Mouse (Mus musculus): ENCODE measurements around the gene Prkn. TPM values are rescaled to one million over a fixed set of nuclear protein-coding genes. Genes with fewer than 3 reads are reported as not detected.

Gene Prkn
- polyA plus RNA-seq, 1 experiment from 2014 or later = 1.5 TPM

GRCm38 (mm10) chr17:11086492-11086891 is 246.3 kb downstream of the Prkn start:
- 17% methylated on average over 1 of the region's 1 CpGs for WGBS
- no peak overlapping the region for H3K4me3 ChIP-seq (replicated peaks)
- no peak overlapping the region for H3K4me2 ChIP-seq
- H3K27ac ChIP-seq = no peak overlapping the region
- no peak overlapping the region for H3K9ac ChIP-seq (replicated peaks)
- H3K27me3 ChIP-seq = no peaks in the 10 kb centered on the region
- no peaks in the 10 kb centered on the region for H3K9me3 ChIP-seq
- peaks cover 18% of the 10 kb centered on the region for H3K4me1 ChIP-seq (replicated peaks)
- H3K36me3 ChIP-seq = no peaks in the 10 kb centered on the region
- no peak for ATAC-seq (ENCODE audit: insufficient number of reproducible peaks, insufficient read depth, low FRiP score, low TSS enrichment, low read depth)

GRCm38 (mm10) chr17:11087088-11087487 is 246.9 kb downstream of the Prkn start:
- H3K27me3 ChIP-seq = no peaks in the 10 kb centered on the region
- H3K27ac ChIP-seq = no peak overlapping the region
- WGBS = 27% methylated on average over 5 of the region's 5 CpGs
- no peaks in the 10 kb centered on the region for H3K36me3 ChIP-seq
- ATAC-seq (ENCODE audit: insufficient number of reproducible peaks, insufficient read depth, low FRiP score, low TSS enrichment, low read depth) = 0 out of 2 replicates have a peak, but pooled peaks have one; percentile 37
- no peak overlapping the region for H3K9ac ChIP-seq (replicated peaks)
- H3K4me2 ChIP-seq = no peak overlapping the region
- peaks cover 18% of the 10 kb centered on the region for H3K4me1 ChIP-seq (replicated peaks)
- H3K4me3 ChIP-seq (replicated peaks) = no peak overlapping the region
- H3K9me3 ChIP-seq = no peaks in the 10 kb centered on the region

- ATAC-seq (ENCODE audit: insufficient number of reproducible peaks, insufficient read depth, low FRiP score, low TSS enrichment, low read depth) = no peak
- Histone ChIP-seq H3K4me1 (replicated peaks) (peaks cover 22% of the 10 kb centered on the region), H3K27ac (peak overlapping the region; percentile 66), H3K27me3 (no peaks in the 10 kb centered on the region), H3K9me3 (no peaks in the 10 kb centered on the region), H3K36me3 (no peaks in the 10 kb centered on the region), H3K4me3 (replicated peaks) (no peak overlapping the region), H3K9ac (replicated peaks) (no peak overlapping the region), H3K4me2 (peak overlapping the region; percentile 15)
- 13% methylated on average over 8 of the region's 8 CpGs for WGBS
Measured at GRCm38 (mm10) chr17:11087823-11088222, 247.6 kb downstream of the Prkn start.

- Histone ChIP-seq H3K36me3 (no peaks in the 10 kb centered on the region), H3K4me2 (no peak overlapping the region), H3K27me3 (no peaks in the 10 kb centered on the region), H3K4me3 (replicated peaks) (no peak overlapping the region), H3K27ac (no peak overlapping the region), H3K9ac (replicated peaks) (no peak overlapping the region), H3K9me3 (no peaks in the 10 kb centered on the region), H3K4me1 (replicated peaks) (peaks cover 28% of the 10 kb centered on the region)
- 87% methylated on average over 6 of the region's 6 CpGs for WGBS
- ATAC-seq (ENCODE audit: insufficient number of reproducible peaks, insufficient read depth, low FRiP score, low TSS enrichment, low read depth) = no peak
Measured at GRCm38 (mm10) chr17:11089361-11089760, 249.2 kb downstream of the Prkn start.

GRCm38 (mm10) chr17:11092900-11093299 is 252.7 kb downstream of the Prkn start:
- H3K4me2 ChIP-seq = no peak overlapping the region
- H3K9me3 ChIP-seq = no peaks in the 10 kb centered on the region
- H3K9ac ChIP-seq (replicated peaks) = no peak overlapping the region
- H3K4me3 ChIP-seq (replicated peaks) = no peak overlapping the region
- no peaks in the 10 kb centered on the region for H3K36me3 ChIP-seq
- H3K27ac ChIP-seq = peak overlapping the region; percentile 53; the same call in 1 of the 2 replicates
- no peaks in the 10 kb centered on the region for H3K27me3 ChIP-seq
- peaks cover 12% of the 10 kb centered on the region for H3K4me1 ChIP-seq (replicated peaks)
- WGBS = 25% methylated on average over 6 of the region's 6 CpGs
- peak; percentile 79 for ATAC-seq (ENCODE audit: insufficient number of reproducible peaks, insufficient read depth, low FRiP score, low TSS enrichment, low read depth)

- Histone ChIP-seq H3K4me2 (no peak overlapping the region), H3K9ac (replicated peaks) (no peak overlapping the region), H3K27me3 (no peaks in the 10 kb centered on the region), H3K36me3 (no peaks in the 10 kb centered on the region), H3K4me3 (replicated peaks) (no peak overlapping the region), H3K9me3 (no peaks in the 10 kb centered on the region), H3K27ac (peak overlapping the region; percentile 53; the same call in 1 of the 2 replicates), H3K4me1 (replicated peaks) (peaks cover 10% of the 10 kb centered on the region)
- WGBS = 41% methylated on average over 3 of the region's 3 CpGs
- no peak for ATAC-seq (ENCODE audit: insufficient number of reproducible peaks, insufficient read depth, low FRiP score, low TSS enrichment, low read depth)
Measured at GRCm38 (mm10) chr17:11093321-11093720, 253.1 kb downstream of the Prkn start.

- Histone ChIP-seq H3K27ac (no peak overlapping the region), H3K9me3 (no peaks in the 10 kb centered on the region; the same call in 1 of the 2 replicates), H3K4me2 (no peak overlapping the region), H3K27me3 (no peaks in the 10 kb centered on the region), H3K9ac (replicated peaks) (no peak overlapping the region), H3K36me3 (no peaks in the 10 kb centered on the region), H3K4me3 (replicated peaks) (no peak overlapping the region), H3K4me1 (replicated peaks) (no peaks in the 10 kb centered on the region)
- whole genome bisulfite sequencing = 82% methylated on average over 3 of the region's 3 CpGs
- no peak for ATAC-seq (ENCODE audit: insufficient number of reproducible peaks, insufficient read depth, low FRiP score, low TSS enrichment, low read depth)
Measured at GRCm38 (mm10) chr17:11107007-11107406, 266.8 kb downstream of the Prkn start.

- no peak for ATAC-seq (ENCODE audit: insufficient number of reproducible peaks, insufficient read depth, low FRiP score, low TSS enrichment, low read depth)
- H3K27me3 ChIP-seq = no peaks in the 10 kb centered on the region
- no peaks in the 10 kb centered on the region for H3K36me3 ChIP-seq
- H3K4me3 ChIP-seq (replicated peaks) = no peak overlapping the region
- H3K4me1 ChIP-seq (replicated peaks) = no peaks in the 10 kb centered on the region
- 54% methylated on average over 2 of the region's 2 CpGs for WGBS
- H3K9ac ChIP-seq (replicated peaks) = no peak overlapping the region
- H3K9me3 ChIP-seq = no peaks in the 10 kb centered on the region; the same call in 1 of the 2 replicates
- no peak overlapping the region for H3K4me2 ChIP-seq
- H3K27ac ChIP-seq = no peak overlapping the region
Measured at GRCm38 (mm10) chr17:11107916-11108315, 267.7 kb downstream of the Prkn start.

- Histone ChIP-seq H3K27ac (no peak overlapping the region), H3K9me3 (no peaks in the 10 kb centered on the region), H3K9ac (replicated peaks) (no peak overlapping the region), H3K4me2 (no peak overlapping the region), H3K27me3 (no peaks in the 10 kb centered on the region), H3K4me3 (replicated peaks) (no peak overlapping the region), H3K4me1 (replicated peaks) (no peaks in the 10 kb centered on the region), H3K36me3 (no peaks in the 10 kb centered on the region)
- ATAC-seq (ENCODE audit: insufficient number of reproducible peaks, insufficient read depth, low FRiP score, low TSS enrichment, low read depth) = no peak
- 83% methylated on average over 10 of the region's 10 CpGs for whole genome bisulfite sequencing
Measured at GRCm38 (mm10) chr17:11117508-11117907, 277.3 kb downstream of the Prkn start.

- Histone ChIP-seq H3K4me2 (no peak overlapping the region), H3K27ac (no peak overlapping the region), H3K9me3 (no peaks in the 10 kb centered on the region), H3K4me1 (replicated peaks) (no peaks in the 10 kb centered on the region), H3K4me3 (replicated peaks) (no peak overlapping the region), H3K27me3 (no peaks in the 10 kb centered on the region), H3K9ac (replicated peaks) (no peak overlapping the region), H3K36me3 (no peaks in the 10 kb centered on the region)
- WGBS = 80% methylated on average over 7 of the region's 7 CpGs
- no peak for ATAC-seq (ENCODE audit: insufficient number of reproducible peaks, insufficient read depth, low FRiP score, low TSS enrichment, low read depth)
Measured at GRCm38 (mm10) chr17:11124048-11124447, 283.9 kb downstream of the Prkn start.

- no peak overlapping the region for H3K4me3 ChIP-seq (replicated peaks)
- no peaks in the 10 kb centered on the region for H3K9me3 ChIP-seq
- H3K27ac ChIP-seq = no peak overlapping the region
- no peak for ATAC-seq (ENCODE audit: insufficient number of reproducible peaks, insufficient read depth, low FRiP score, low TSS enrichment, low read depth)
- no peak overlapping the region for H3K9ac ChIP-seq (replicated peaks)
- H3K36me3 ChIP-seq = no peaks in the 10 kb centered on the region
- H3K4me2 ChIP-seq = no peak overlapping the region
- H3K4me1 ChIP-seq (replicated peaks) = no peaks in the 10 kb centered on the region
- no peaks in the 10 kb centered on the region for H3K27me3 ChIP-seq
- 74% methylated on average over 1 of the region's 1 CpGs for WGBS
Measured at GRCm38 (mm10) chr17:11127217-11127616, 287.0 kb downstream of the Prkn start.

GRCm38 (mm10) chr17:11130919-11131318 is 290.7 kb downstream of the Prkn start:
- Histone ChIP-seq H3K4me3 (replicated peaks) (no peak overlapping the region), H3K4me2 (no peak overlapping the region), H3K27ac (no peak overlapping the region), H3K9me3 (no peaks in the 10 kb centered on the region), H3K9ac (replicated peaks) (no peak overlapping the region), H3K4me1 (replicated peaks) (no peaks in the 10 kb centered on the region; the same call in 1 of the 2 replicates), H3K36me3 (no peaks in the 10 kb centered on the region), H3K27me3 (no peaks in the 10 kb centered on the region)
- WGBS = 49% methylated on average over 4 of the region's 4 CpGs
- ATAC-seq (ENCODE audit: insufficient number of reproducible peaks, insufficient read depth, low FRiP score, low TSS enrichment, low read depth) = no peak

All from limb, embryonic 12.5 days (tissue).